Mouse (Mus musculus): ENCODE measurements around the gene Lgals4. TPM values are rescaled to one million over a fixed set of nuclear protein-coding genes. Genes with fewer than 3 reads are reported as not detected.

The Lgals4 gene
- polyA plus RNA-seq, 1 experiment from 2014 or later = 4.8 TPM

- Histone ChIP-seq H3K9ac (ENCODE audit: low read length) (peak overlapping the region; percentile 93), H3K36me3 (ENCODE audit: control insufficient read depth, insufficient read depth, low read length) (peaks cover 28% of the 10 kb centered on the region), H3K4me1 (ENCODE audit: control insufficient read depth in 2 of 2, insufficient read depth in 2 of 2, low read length in 2 of 2) (peaks cover 23 to 35% of the 10 kb centered on the region in 2 experiments), H3K27ac (replicated peaks in 1 of 2; ENCODE audit: control insufficient read depth in 1 of 2, insufficient read depth in 1 of 2, low read depth in 2 of 2, low read length in 2 of 2) (peak overlapping the region; percentile 100), H3K4me2 (ENCODE audit: low read length) (peak overlapping the region; percentile 97), H3K27me3 (ENCODE audit: control insufficient read depth, insufficient read depth, low read length) (no peaks in the 10 kb centered on the region), H3K4me3 (ENCODE audit: control insufficient read depth in 1 of 2, insufficient read depth in 1 of 2, low read depth in 1 of 2, low read length in 2 of 2) (peak overlapping the region; percentile 68 to 71), H3K9me3 (ENCODE audit: control insufficient read depth, low read length) (no peaks in the 10 kb centered on the region)
- ATAC-seq (ENCODE audit: insufficient number of reproducible peaks, insufficient read depth, low FRiP score, low read depth) = 0 out of 2 replicates have a peak, but pooled peaks have one; percentile 8
- WGBS = under 1% methylated on average over 35 of the region's 35 CpGs
These were observed 24.1 kb upstream of the Lgals4 start for GRCm38 (mm10) chr7:28809401-28810089.

GRCm38 (mm10) chr7:28810107-28811066, 23.3 kb upstream of the Lgals4 start:
- ATAC-seq (ENCODE audit: insufficient number of reproducible peaks, insufficient read depth, low FRiP score, low read depth) = peak; percentile 89
- WGBS = under 1% methylated on average over 70 of the region's 70 CpGs
- H3K27me3 ChIP-seq (ENCODE audit: control insufficient read depth, insufficient read depth, low read length) = no peaks in the 10 kb centered on the region
- peak overlapping the region; percentile 100 for H3K27ac ChIP-seq (replicated peaks in 1 of 2; ENCODE audit: control insufficient read depth in 1 of 2, insufficient read depth in 1 of 2, low read depth in 2 of 2, low read length in 2 of 2)
- peak overlapping the region; percentile 97 for H3K4me2 ChIP-seq (ENCODE audit: low read length)
- H3K9ac ChIP-seq (ENCODE audit: low read length) = peak overlapping the region; percentile 94
- peak overlapping the region; percentile 77 to 85 for H3K4me3 ChIP-seq (ENCODE audit: control insufficient read depth in 1 of 2, insufficient read depth in 1 of 2, low read depth in 1 of 2, low read length in 2 of 2)
- no peaks in the 10 kb centered on the region for H3K9me3 ChIP-seq (ENCODE audit: control insufficient read depth, low read length)
- peaks cover 23 to 43% of the 10 kb centered on the region in 2 experiments for H3K4me1 ChIP-seq (ENCODE audit: control insufficient read depth in 2 of 2, insufficient read depth in 2 of 2, low read length in 2 of 2)
- peaks cover 37% of the 10 kb centered on the region for H3K36me3 ChIP-seq (ENCODE audit: control insufficient read depth, insufficient read depth, low read length)

- peak overlapping the region; percentile 77 to 85 for H3K4me3 ChIP-seq (ENCODE audit: control insufficient read depth in 1 of 2, insufficient read depth in 1 of 2, low read depth in 1 of 2, low read length in 2 of 2)
- H3K4me2 ChIP-seq (ENCODE audit: low read length) = peak overlapping the region; percentile 89
- H3K27me3 ChIP-seq (ENCODE audit: control insufficient read depth, insufficient read depth, low read length) = no peaks in the 10 kb centered on the region
- ATAC-seq (ENCODE audit: insufficient number of reproducible peaks, insufficient read depth, low FRiP score, low read depth) = peak; percentile 60
- under 1% methylated on average over 40 of the region's 40 CpGs for WGBS
- H3K27ac ChIP-seq (replicated peaks in 1 of 2; ENCODE audit: control insufficient read depth in 1 of 2, insufficient read depth in 1 of 2, low read depth in 2 of 2, low read length in 2 of 2) = peak overlapping the region; percentile 92 to 98; a peak in 3 of 4 replicates
- H3K4me1 ChIP-seq (ENCODE audit: control insufficient read depth in 2 of 2, insufficient read depth in 2 of 2, low read length in 2 of 2) = peaks cover 23 to 50% of the 10 kb centered on the region in 2 experiments
- peak overlapping the region; percentile 94 for H3K9ac ChIP-seq (ENCODE audit: low read length)
- H3K36me3 ChIP-seq (ENCODE audit: control insufficient read depth, insufficient read depth, low read length) = peaks cover 45% of the 10 kb centered on the region
- no peaks in the 10 kb centered on the region for H3K9me3 ChIP-seq (ENCODE audit: control insufficient read depth, low read length)
These were observed 22.4 kb upstream of the Lgals4 start for GRCm38 (mm10) chr7:28811228-28811627.

- Histone ChIP-seq H3K36me3 (ENCODE audit: control insufficient read depth, insufficient read depth, low read length) (peaks cover 50% of the 10 kb centered on the region), H3K4me3 (ENCODE audit: control insufficient read depth in 1 of 2, insufficient read depth in 1 of 2, low read depth in 1 of 2, low read length in 2 of 2) (peak overlapping the region; percentile 77 to 85), H3K27ac (replicated peaks in 1 of 2; ENCODE audit: control insufficient read depth in 1 of 2, insufficient read depth in 1 of 2, low read depth in 2 of 2, low read length in 2 of 2) (peak overlapping the region; percentile 35 to 98; a peak in 3 of 4 replicates), H3K9ac (ENCODE audit: low read length) (peak overlapping the region; percentile 94), H3K4me2 (ENCODE audit: low read length) (peak overlapping the region; percentile 89), H3K9me3 (ENCODE audit: control insufficient read depth, low read length) (no peaks in the 10 kb centered on the region), H3K27me3 (ENCODE audit: control insufficient read depth, insufficient read depth, low read length) (no peaks in the 10 kb centered on the region), H3K4me1 (ENCODE audit: control insufficient read depth in 2 of 2, insufficient read depth in 2 of 2, low read length in 2 of 2) (peaks cover 24 to 55% of the 10 kb centered on the region in 2 experiments)
- 2% methylated on average over 7 of the region's 7 CpGs for WGBS
- no peak for ATAC-seq (ENCODE audit: insufficient number of reproducible peaks, insufficient read depth, low FRiP score, low read depth)
These were observed 21.9 kb upstream of the Lgals4 start for GRCm38 (mm10) chr7:28811640-28812275.

GRCm38 (mm10) chr7:28812436-28812835, 21.2 kb upstream of the Lgals4 start:
- no peaks in the 10 kb centered on the region for H3K27me3 ChIP-seq (ENCODE audit: control insufficient read depth, insufficient read depth, low read length)
- peak overlapping the region; percentile 89 for H3K4me2 ChIP-seq (ENCODE audit: low read length)
- H3K9ac ChIP-seq (ENCODE audit: low read length) = peak overlapping the region; percentile 94
- H3K9me3 ChIP-seq (ENCODE audit: control insufficient read depth, low read length) = no peaks in the 10 kb centered on the region
- 36% methylated on average over 4 of the region's 4 CpGs for WGBS
- H3K4me1 ChIP-seq (ENCODE audit: control insufficient read depth in 2 of 2, insufficient read depth in 2 of 2, low read length in 2 of 2) = peaks cover 24 to 62% of the 10 kb centered on the region in 2 experiments
- peaks cover 57% of the 10 kb centered on the region for H3K36me3 ChIP-seq (ENCODE audit: control insufficient read depth, insufficient read depth, low read length)
- H3K27ac ChIP-seq (replicated peaks in 1 of 2; ENCODE audit: control insufficient read depth in 1 of 2, insufficient read depth in 1 of 2, low read depth in 2 of 2, low read length in 2 of 2) = peak overlapping the region; percentile 35 to 98
- H3K4me3 ChIP-seq (ENCODE audit: control insufficient read depth in 1 of 2, insufficient read depth in 1 of 2, low read depth in 1 of 2, low read length in 2 of 2) = peak overlapping the region; percentile 77 to 85
- no peak for ATAC-seq (ENCODE audit: insufficient number of reproducible peaks, insufficient read depth, low FRiP score, low read depth)

GRCm38 (mm10) chr7:28812949-28813348, 20.7 kb upstream of the Lgals4 start:
- Histone ChIP-seq H3K4me1 (ENCODE audit: control insufficient read depth in 2 of 2, insufficient read depth in 2 of 2, low read length in 2 of 2) (peaks cover 20 to 62% of the 10 kb centered on the region in 2 experiments), H3K27ac (replicated peaks in 1 of 2; ENCODE audit: control insufficient read depth in 1 of 2, insufficient read depth in 1 of 2, low read depth in 2 of 2, low read length in 2 of 2) (peak overlapping the region in 1 of 2 experiments; percentile 98; a peak in 2 of 4 replicates), H3K4me3 (ENCODE audit: control insufficient read depth in 1 of 2, insufficient read depth in 1 of 2, low read depth in 1 of 2, low read length in 2 of 2) (peak overlapping the region in 1 of 2 experiments; percentile 77; a peak in 2 of 4 replicates), H3K9me3 (ENCODE audit: control insufficient read depth, low read length) (no peaks in the 10 kb centered on the region), H3K36me3 (ENCODE audit: control insufficient read depth, insufficient read depth, low read length) (peaks cover 62% of the 10 kb centered on the region), H3K9ac (ENCODE audit: low read length) (peak overlapping the region; percentile 94), H3K4me2 (ENCODE audit: low read length) (peak overlapping the region; percentile 89), H3K27me3 (ENCODE audit: control insufficient read depth, insufficient read depth, low read length) (no peaks in the 10 kb centered on the region)
- 52% methylated on average over 5 of the region's 5 CpGs for WGBS
- no peak for ATAC-seq (ENCODE audit: insufficient number of reproducible peaks, insufficient read depth, low FRiP score, low read depth)

All from heart, embryonic 14.5 days (tissue).